Mouse (Mus musculus): ENCODE measurements around the gene Lrrc8c. TPM values are rescaled to one million over a fixed set of nuclear protein-coding genes. Genes with fewer than 3 reads are reported as not detected.

The Lrrc8c gene
- polyA plus RNA-seq, 1 experiment from 2014 or later = 15.7 TPM

- H3K4me3 ChIP-seq (ENCODE audit: low read depth, low read length) = no peak overlapping the region
- no peak overlapping the region for H3K4me2 ChIP-seq (replicated peaks; ENCODE audit: low read depth, low read length)
- DNase-seq (ENCODE audit: low spot score) (no peak), ATAC-seq (ENCODE audit: low FRiP score) (no peak)
- H3K9me3 ChIP-seq (ENCODE audit: control insufficient read depth, low read length) = no peaks in the 10 kb centered on the region
- 0 out of 2 replicates have a peak, but pooled peaks cover 3% of the 10 kb centered on the region for H3K36me3 ChIP-seq (ENCODE audit: control insufficient read depth, insufficient read depth, low read length)
- no peaks in the 10 kb centered on the region for H3K27me3 ChIP-seq (ENCODE audit: control insufficient read depth, insufficient read depth, low read length)
- WGBS = 93% methylated on average over 5 of the region's 5 CpGs
- peaks cover 3% of the 10 kb centered on the region; the same call in 1 of the 2 replicates for H3K4me1 ChIP-seq (replicated peaks; ENCODE audit: control insufficient read depth, insufficient read depth, low read length)
- no peak overlapping the region for H3K9ac ChIP-seq (ENCODE audit: low read depth, low read length)
- H3K27ac ChIP-seq (ENCODE audit: low read depth, low read length) = no peak overlapping the region
These were observed 29.0 kb upstream of the Lrrc8c start for GRCm38 (mm10) chr5:105490211-105490610.

GRCm38 (mm10) chr5:105491389-105491788, 27.8 kb upstream of the Lrrc8c start:
- no peaks in the 10 kb centered on the region for H3K27me3 ChIP-seq (ENCODE audit: control insufficient read depth, insufficient read depth, low read length)
- no peak overlapping the region for H3K4me3 ChIP-seq (ENCODE audit: low read depth, low read length)
- H3K4me1 ChIP-seq (replicated peaks; ENCODE audit: control insufficient read depth, insufficient read depth, low read length) = peaks cover 3% of the 10 kb centered on the region; the same call in 1 of the 2 replicates
- no peaks in the 10 kb centered on the region for H3K36me3 ChIP-seq (ENCODE audit: control insufficient read depth, insufficient read depth, low read length)
- peak; percentile 48 for DNase-seq (ENCODE audit: low spot score)
- 62% methylated on average over 4 of the region's 4 CpGs for WGBS
- no peaks in the 10 kb centered on the region for H3K9me3 ChIP-seq (ENCODE audit: control insufficient read depth, low read length)
- ATAC-seq (ENCODE audit: low FRiP score) = peak; percentile 21; the same call in 1 of the 2 replicates
- no peak overlapping the region for H3K9ac ChIP-seq (ENCODE audit: low read depth, low read length)
- H3K27ac ChIP-seq (ENCODE audit: low read depth, low read length) = no peak overlapping the region
- H3K4me2 ChIP-seq (replicated peaks; ENCODE audit: low read depth, low read length) = no peak overlapping the region

GRCm38 (mm10) chr5:105492367-105493246, 26.6 kb upstream of the Lrrc8c start:
- no peaks in the 10 kb centered on the region for H3K27me3 ChIP-seq (ENCODE audit: control insufficient read depth, insufficient read depth, low read length)
- H3K4me1 ChIP-seq (replicated peaks; ENCODE audit: control insufficient read depth, insufficient read depth, low read length) = peaks cover 3% of the 10 kb centered on the region; the same call in 1 of the 2 replicates
- no peak overlapping the region for H3K9ac ChIP-seq (ENCODE audit: low read depth, low read length)
- WGBS = 42% methylated on average over 10 of the region's 10 CpGs
- no peaks in the 10 kb centered on the region for H3K36me3 ChIP-seq (ENCODE audit: control insufficient read depth, insufficient read depth, low read length)
- no peak overlapping the region for H3K4me2 ChIP-seq (replicated peaks; ENCODE audit: low read depth, low read length)
- no peak for ATAC-seq (ENCODE audit: low FRiP score)
- peak; percentile 24 for DNase-seq (ENCODE audit: low spot score)
- no peaks in the 10 kb centered on the region for H3K9me3 ChIP-seq (ENCODE audit: control insufficient read depth, low read length)
- H3K27ac ChIP-seq (ENCODE audit: low read depth, low read length) = no peak overlapping the region
- H3K4me3 ChIP-seq (ENCODE audit: low read depth, low read length) = no peak overlapping the region

- H3K4me3 ChIP-seq (ENCODE audit: low read depth, low read length) = no peak overlapping the region
- ATAC-seq (ENCODE audit: low FRiP score) (no peak), DNase-seq (ENCODE audit: low spot score) (no peak)
- 83% methylated on average over 7 of the region's 7 CpGs for WGBS
- no peak overlapping the region for H3K27ac ChIP-seq (ENCODE audit: low read depth, low read length)
- H3K4me1 ChIP-seq (replicated peaks; ENCODE audit: control insufficient read depth, insufficient read depth, low read length) = peaks cover 3% of the 10 kb centered on the region; the same call in 1 of the 2 replicates
- no peaks in the 10 kb centered on the region for H3K9me3 ChIP-seq (ENCODE audit: control insufficient read depth, low read length)
- H3K36me3 ChIP-seq (ENCODE audit: control insufficient read depth, insufficient read depth, low read length) = no peaks in the 10 kb centered on the region
- no peak overlapping the region for H3K9ac ChIP-seq (ENCODE audit: low read depth, low read length)
- H3K27me3 ChIP-seq (ENCODE audit: control insufficient read depth, insufficient read depth, low read length) = no peaks in the 10 kb centered on the region
- H3K4me2 ChIP-seq (replicated peaks; ENCODE audit: low read depth, low read length) = no peak overlapping the region
These were observed 25.8 kb upstream of the Lrrc8c start for GRCm38 (mm10) chr5:105493377-105493776.

GRCm38 (mm10) chr5:105494246-105494917, 24.8 kb upstream of the Lrrc8c start:
- no peak overlapping the region for H3K4me3 ChIP-seq (ENCODE audit: low read depth, low read length)
- peaks cover 3% of the 10 kb centered on the region; the same call in 1 of the 2 replicates for H3K4me1 ChIP-seq (replicated peaks; ENCODE audit: control insufficient read depth, insufficient read depth, low read length)
- ATAC-seq (ENCODE audit: low FRiP score) = no peak

GRCm38 (mm10) chr5:105494918-105495901, 24.0 kb upstream of the Lrrc8c start:
- Histone ChIP-seq H3K27me3 (ENCODE audit: control insufficient read depth, insufficient read depth, low read length) (no peaks in the 10 kb centered on the region), H3K27ac (ENCODE audit: low read depth, low read length) (no peak overlapping the region; the same call in 1 of the 2 replicates), H3K4me3 (ENCODE audit: low read depth, low read length) (no peak overlapping the region), H3K4me2 (replicated peaks; ENCODE audit: low read depth, low read length) (peak overlapping the region; percentile 36), H3K4me1 (replicated peaks; ENCODE audit: control insufficient read depth, insufficient read depth, low read length) (peaks cover 3% of the 10 kb centered on the region; the same call in 1 of the 2 replicates), H3K36me3 (ENCODE audit: control insufficient read depth, insufficient read depth, low read length) (no peaks in the 10 kb centered on the region), H3K9me3 (ENCODE audit: control insufficient read depth, low read length) (no peaks in the 10 kb centered on the region), H3K9ac (ENCODE audit: low read depth, low read length) (no peak overlapping the region)
- peak; percentile 88 for DNase-seq (ENCODE audit: low spot score)
- 5% methylated on average over 24 of the region's 24 CpGs for WGBS
- ATAC-seq (ENCODE audit: low FRiP score) = peak; percentile 91

More at GRCm38 (mm10) chr5:105494246-105494917, 24.8 kb upstream of the Lrrc8c start:
- no peak overlapping the region for H3K4me2 ChIP-seq (replicated peaks; ENCODE audit: low read depth, low read length)
- H3K27ac ChIP-seq (ENCODE audit: low read depth, low read length) = no peak overlapping the region
- H3K36me3 ChIP-seq (ENCODE audit: control insufficient read depth, insufficient read depth, low read length) = no peaks in the 10 kb centered on the region
- H3K9ac ChIP-seq (ENCODE audit: low read depth, low read length) = no peak overlapping the region
- 33% methylated on average over 10 of the region's 10 CpGs for WGBS
- H3K27me3 ChIP-seq (ENCODE audit: control insufficient read depth, insufficient read depth, low read length) = no peaks in the 10 kb centered on the region
- no peaks in the 10 kb centered on the region for H3K9me3 ChIP-seq (ENCODE audit: control insufficient read depth, low read length)
- DNase-seq (ENCODE audit: low spot score) = no peak

- peaks cover 3% of the 10 kb centered on the region; the same call in 1 of the 2 replicates for H3K4me1 ChIP-seq (replicated peaks; ENCODE audit: control insufficient read depth, insufficient read depth, low read length)
- no peak overlapping the region for H3K4me3 ChIP-seq (ENCODE audit: low read depth, low read length)
- no peak overlapping the region for H3K9ac ChIP-seq (ENCODE audit: low read depth, low read length)
- 0 out of 2 replicates have a peak overlapping the region, but pooled peaks have one; percentile 9 for H3K27ac ChIP-seq (ENCODE audit: low read depth, low read length)
- H3K4me2 ChIP-seq (replicated peaks; ENCODE audit: low read depth, low read length) = no peak overlapping the region
- DNase-seq (ENCODE audit: low spot score) = peak; percentile 41
- H3K27me3 ChIP-seq (ENCODE audit: control insufficient read depth, insufficient read depth, low read length) = no peaks in the 10 kb centered on the region
- H3K9me3 ChIP-seq (ENCODE audit: control insufficient read depth, low read length) = no peaks in the 10 kb centered on the region
- H3K36me3 ChIP-seq (ENCODE audit: control insufficient read depth, insufficient read depth, low read length) = no peaks in the 10 kb centered on the region
- no peak for ATAC-seq (ENCODE audit: low FRiP score)
- 77% methylated on average over 4 of the region's 4 CpGs for WGBS
These were observed 23.1 kb upstream of the Lrrc8c start for GRCm38 (mm10) chr5:105496133-105496532.

- DNase-seq (ENCODE audit: low spot score) (no peak), ATAC-seq (ENCODE audit: low FRiP score) (no peak)
- Histone ChIP-seq H3K27ac (ENCODE audit: low read depth, low read length) (0 out of 2 replicates have a peak overlapping the region, but pooled peaks have one; percentile 9), H3K27me3 (ENCODE audit: control insufficient read depth, insufficient read depth, low read length) (no peaks in the 10 kb centered on the region), H3K9ac (ENCODE audit: low read depth, low read length) (no peak overlapping the region), H3K36me3 (ENCODE audit: control insufficient read depth, insufficient read depth, low read length) (no peaks in the 10 kb centered on the region), H3K4me1 (replicated peaks; ENCODE audit: control insufficient read depth, insufficient read depth, low read length) (peaks cover 3% of the 10 kb centered on the region; the same call in 1 of the 2 replicates), H3K4me2 (replicated peaks; ENCODE audit: low read depth, low read length) (no peak overlapping the region), H3K4me3 (ENCODE audit: low read depth, low read length) (no peak overlapping the region), H3K9me3 (ENCODE audit: control insufficient read depth, low read length) (no peaks in the 10 kb centered on the region)
- 77% methylated on average over 7 of the region's 7 CpGs for WGBS
These were observed 22.6 kb upstream of the Lrrc8c start for GRCm38 (mm10) chr5:105496586-105496985.
